Mouse (Mus musculus) cerebellum, adult (tissue): ENCODE measurements at regions not wholly inside any gene's neighbourhood (a gene's known extent, or its start where the extent isn't known, plus 50 kb on each side); places are given as distances from the start of the nearest gene placed in this dataset.

ENCODE experiments used
- ATAC-seq: cut with Nextera tagmentation; 2 replicates; pipeline ENCODE4 v1.9.2; 2017; ENCODE audit warnings: mild to moderate bottlenecking, moderate library complexity, mixed read lengths; ENCODE audit not compliant: insufficient number of reproducible peaks, low FRiP score, low TSS enrichment

DNA sequence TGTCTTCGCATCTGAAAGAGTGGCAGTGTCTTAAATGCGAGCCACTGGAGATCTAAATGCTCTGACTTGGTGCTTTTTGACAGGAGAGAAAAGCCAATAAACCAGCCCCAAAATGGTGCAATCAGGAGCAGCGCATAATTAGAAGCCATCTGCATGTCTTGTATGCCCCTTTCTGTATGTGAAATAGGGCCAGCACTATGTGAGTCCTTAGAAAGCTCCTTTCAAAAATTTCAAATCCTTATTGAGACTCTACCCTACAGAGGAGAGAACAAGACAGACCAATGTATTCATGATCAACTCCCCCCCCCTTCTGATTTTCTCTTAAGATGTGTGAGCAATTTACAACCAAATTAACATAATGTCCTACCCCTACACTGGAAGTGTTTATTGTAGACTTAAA, 86.6 kb upstream of the Lcorl start:
- ATAC-seq: no peak

DNA sequence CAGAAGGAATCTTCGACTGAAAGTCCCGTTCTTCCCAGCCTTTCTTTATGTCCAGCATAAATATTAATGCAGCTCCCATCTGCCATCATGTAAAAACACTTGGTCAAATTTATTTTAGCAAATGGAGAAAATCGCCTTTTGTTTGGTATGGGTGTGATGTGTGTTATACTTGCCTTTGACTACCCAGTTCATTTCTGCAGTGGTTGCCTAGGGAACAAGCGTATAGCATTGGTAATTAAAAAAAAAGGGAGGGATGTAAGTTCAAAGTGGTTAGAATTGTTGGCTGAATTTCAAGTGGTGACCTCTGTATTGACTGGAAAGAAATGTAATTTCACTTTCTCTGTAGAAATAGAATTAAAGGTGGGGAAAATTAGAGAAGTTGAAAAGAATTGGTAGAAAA, 75.6 kb upstream of the Lcorl start:
- ATAC-seq: no peak

DNA sequence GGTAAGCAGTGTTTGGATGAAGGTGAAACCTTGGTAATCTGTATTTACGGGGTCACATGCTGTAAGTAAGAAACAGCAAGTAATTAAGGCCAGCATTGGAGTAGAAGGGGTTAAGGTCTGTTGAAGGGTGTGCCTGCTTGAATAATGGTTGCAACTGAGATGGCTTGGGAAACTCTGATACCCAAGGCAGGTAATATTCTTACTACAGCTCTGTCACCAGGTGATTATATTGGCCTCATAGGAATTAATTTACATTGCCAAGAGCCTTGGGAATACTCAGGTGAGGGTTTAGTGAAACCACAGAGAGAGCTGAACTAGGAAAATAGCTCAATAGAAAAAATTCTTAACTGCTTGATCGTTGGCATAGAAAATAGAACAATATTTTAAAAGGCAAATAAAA, 73.8 kb upstream of the Lcorl start:
- ATAC-seq: no peak

DNA sequence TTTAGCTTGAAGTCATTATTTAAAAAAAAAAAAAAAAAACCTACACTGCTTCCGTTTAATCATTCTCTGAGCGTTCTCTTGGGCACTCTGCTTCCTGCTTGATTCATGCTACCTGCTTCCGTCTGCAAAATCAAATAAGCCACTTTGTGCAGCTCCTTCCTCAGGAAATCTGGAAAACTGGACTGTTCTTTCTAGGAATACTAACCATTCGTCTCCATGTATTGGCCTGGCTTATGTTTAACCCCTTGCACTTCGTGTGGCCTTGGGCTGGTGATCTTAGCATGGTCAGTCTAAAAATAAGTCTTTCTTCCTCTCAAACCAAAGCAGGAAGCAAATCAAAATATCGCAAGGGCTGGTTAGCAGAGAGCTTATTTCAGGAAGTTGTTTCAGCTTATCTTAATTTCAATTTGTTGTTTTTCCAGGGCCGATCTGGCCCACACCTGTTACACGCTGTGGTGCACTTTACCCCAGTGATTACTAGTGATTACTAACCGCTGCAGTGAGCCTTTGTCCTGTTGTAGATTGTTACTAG, 68.5 kb upstream of the Lcorl start:
- no peak for ATAC-seq

DNA sequence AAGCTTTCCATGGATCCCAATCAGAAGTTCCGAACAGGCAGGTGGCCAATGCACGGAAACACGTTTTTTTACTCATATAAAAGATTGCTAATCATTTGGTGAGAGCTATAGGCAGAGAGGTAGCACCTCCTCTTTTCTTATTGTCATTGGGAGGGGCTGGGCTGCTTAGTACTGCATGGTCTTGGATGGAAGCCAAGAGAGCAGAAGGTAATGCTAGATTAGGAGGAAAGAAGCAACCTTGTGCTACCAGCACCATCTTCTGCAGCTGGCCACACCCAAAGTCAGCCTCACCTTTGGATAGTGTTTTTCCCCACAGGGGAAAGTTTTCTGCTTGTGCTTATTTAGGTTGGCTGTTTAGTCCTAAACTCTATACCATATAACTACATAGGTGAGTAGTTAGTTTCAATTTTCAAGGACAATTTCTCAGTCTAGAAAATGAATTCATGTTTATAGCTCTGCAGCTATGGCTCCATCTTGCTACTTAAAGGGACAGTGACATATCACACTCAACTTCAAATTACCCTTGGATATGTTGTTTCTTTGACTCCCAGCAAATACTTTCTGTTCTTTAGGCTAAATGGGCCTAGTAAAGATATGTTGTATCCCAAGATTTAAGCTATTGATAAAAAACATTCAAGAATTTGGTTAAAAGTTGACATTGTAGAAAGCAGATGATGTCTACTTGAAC, 66.6 kb upstream of the Lcorl start:
- no peak for ATAC-seq
